Mouse (Mus musculus): ENCODE measurements at regions not wholly inside any gene's neighbourhood (a gene's known extent, or its start where the extent isn't known, plus 50 kb on each side); places are given as distances from the start of the nearest gene placed in this dataset.

DNA sequence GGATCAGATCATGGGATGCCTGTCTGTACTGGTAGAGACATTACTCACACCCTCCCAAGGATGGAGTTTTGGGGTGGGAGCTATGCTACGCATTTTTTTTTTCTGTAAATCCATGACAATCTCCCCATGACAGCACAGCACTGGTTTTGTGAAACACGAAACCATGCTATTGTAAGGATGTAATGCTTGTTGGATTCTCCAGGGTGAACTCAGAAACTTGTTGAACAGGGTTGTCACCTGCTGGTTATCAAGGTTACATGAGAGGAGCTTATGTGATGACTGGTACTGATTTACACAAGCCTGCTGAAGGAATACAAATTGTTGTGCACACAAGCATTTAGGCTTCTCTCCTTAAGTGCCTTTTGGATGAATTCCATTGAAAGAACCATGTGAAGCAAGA lies 263.3 kb downstream of the Wdr11 start:
- 65% methylated on average over 2 of the region's 2 CpGs for WGBS
- ATAC-seq (ENCODE audit: low FRiP score) (no peak), DNase-seq (ENCODE audit: low spot score) (no peak)
- Histone ChIP-seq H3K27ac (ENCODE audit: low read depth, low read length) (no peak overlapping the region), H3K4me1 (replicated peaks; ENCODE audit: control insufficient read depth, insufficient read depth, low read length) (no peaks in the 10 kb centered on the region), H3K4me2 (replicated peaks; ENCODE audit: low read depth, low read length) (no peak overlapping the region), H3K27me3 (ENCODE audit: control insufficient read depth, insufficient read depth, low read length) (no peaks in the 10 kb centered on the region), H3K9me3 (ENCODE audit: control insufficient read depth, low read length) (no peaks in the 10 kb centered on the region), H3K36me3 (ENCODE audit: control insufficient read depth, insufficient read depth, low read length) (no peaks in the 10 kb centered on the region), H3K4me3 (ENCODE audit: low read depth, low read length) (no peak overlapping the region), H3K9ac (ENCODE audit: low read depth, low read length) (no peak overlapping the region)

DNA sequence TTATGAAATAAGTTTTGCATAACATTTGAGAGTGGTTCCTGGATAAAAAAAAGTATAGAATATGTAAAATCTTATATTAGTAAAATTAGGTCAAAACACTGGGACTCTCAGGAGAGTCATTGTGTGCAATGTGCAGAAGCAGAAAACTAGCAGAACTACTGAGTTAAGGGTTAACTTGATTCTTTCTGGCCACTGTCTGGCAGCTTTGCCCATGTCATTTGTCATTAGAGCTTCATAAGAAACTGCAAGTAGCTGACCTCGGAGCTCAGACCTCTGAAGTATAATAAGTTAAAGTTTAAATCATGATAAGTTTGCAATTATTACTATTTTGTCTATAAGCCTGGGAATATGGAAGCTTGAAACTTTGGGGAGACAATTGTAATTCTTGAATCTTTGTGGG lies 271.3 kb downstream of the Wdr11 start:
- ATAC-seq (ENCODE audit: low FRiP score): no peak
- H3K4me1 ChIP-seq (replicated peaks; ENCODE audit: control insufficient read depth, insufficient read depth, low read length): no peaks in the 10 kb centered on the region
- WGBS: 37% methylated on average over 1 of the region's 1 CpGs
- no peaks in the 10 kb centered on the region for H3K27me3 ChIP-seq (ENCODE audit: control insufficient read depth, insufficient read depth, low read length)
- H3K4me3 ChIP-seq (ENCODE audit: low read depth, low read length): no peak overlapping the region
- no peak overlapping the region for H3K9ac ChIP-seq (ENCODE audit: low read depth, low read length)
- no peak overlapping the region for H3K27ac ChIP-seq (ENCODE audit: low read depth, low read length)
- no peak overlapping the region for H3K4me2 ChIP-seq (replicated peaks; ENCODE audit: low read depth, low read length)
- no peaks in the 10 kb centered on the region for H3K9me3 ChIP-seq (ENCODE audit: control insufficient read depth, low read length)
- no peak for DNase-seq (ENCODE audit: low spot score)
- no peaks in the 10 kb centered on the region for H3K36me3 ChIP-seq (ENCODE audit: control insufficient read depth, insufficient read depth, low read length)

DNA sequence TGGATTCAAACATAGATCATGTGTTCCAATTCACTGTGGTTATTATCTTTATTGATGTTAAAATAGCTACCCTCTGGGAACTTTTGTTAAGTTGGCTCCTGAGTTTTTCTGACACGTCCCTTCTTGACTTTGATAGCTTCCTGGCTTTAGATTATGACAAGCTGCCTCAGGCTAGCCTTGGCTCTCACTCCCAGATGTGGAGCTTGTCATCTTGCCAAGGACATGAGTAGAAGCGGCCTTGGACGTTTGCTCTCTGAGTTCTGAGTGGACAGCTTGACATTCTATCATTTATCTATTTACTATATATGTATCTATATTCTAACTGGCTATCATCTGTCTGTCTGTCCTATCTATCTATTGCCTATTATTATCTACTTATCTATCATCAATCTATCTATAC lies 273.9 kb downstream of the Wdr11 start:
- H3K27ac ChIP-seq (ENCODE audit: low read depth, low read length): no peak overlapping the region
- no peak overlapping the region for H3K4me2 ChIP-seq (replicated peaks; ENCODE audit: low read depth, low read length)
- WGBS: 72% methylated on average over 3 of the region's 3 CpGs
- DNase-seq (ENCODE audit: low spot score): no peak
- no peaks in the 10 kb centered on the region for H3K36me3 ChIP-seq (ENCODE audit: control insufficient read depth, insufficient read depth, low read length)
- no peaks in the 10 kb centered on the region for H3K27me3 ChIP-seq (ENCODE audit: control insufficient read depth, insufficient read depth, low read length)
- no peaks in the 10 kb centered on the region for H3K4me1 ChIP-seq (replicated peaks; ENCODE audit: control insufficient read depth, insufficient read depth, low read length)
- no peak for ATAC-seq (ENCODE audit: low FRiP score)
- no peak overlapping the region for H3K4me3 ChIP-seq (ENCODE audit: low read depth, low read length)
- no peak overlapping the region for H3K9ac ChIP-seq (ENCODE audit: low read depth, low read length)
- H3K9me3 ChIP-seq (ENCODE audit: control insufficient read depth, low read length): no peaks in the 10 kb centered on the region

DNA sequence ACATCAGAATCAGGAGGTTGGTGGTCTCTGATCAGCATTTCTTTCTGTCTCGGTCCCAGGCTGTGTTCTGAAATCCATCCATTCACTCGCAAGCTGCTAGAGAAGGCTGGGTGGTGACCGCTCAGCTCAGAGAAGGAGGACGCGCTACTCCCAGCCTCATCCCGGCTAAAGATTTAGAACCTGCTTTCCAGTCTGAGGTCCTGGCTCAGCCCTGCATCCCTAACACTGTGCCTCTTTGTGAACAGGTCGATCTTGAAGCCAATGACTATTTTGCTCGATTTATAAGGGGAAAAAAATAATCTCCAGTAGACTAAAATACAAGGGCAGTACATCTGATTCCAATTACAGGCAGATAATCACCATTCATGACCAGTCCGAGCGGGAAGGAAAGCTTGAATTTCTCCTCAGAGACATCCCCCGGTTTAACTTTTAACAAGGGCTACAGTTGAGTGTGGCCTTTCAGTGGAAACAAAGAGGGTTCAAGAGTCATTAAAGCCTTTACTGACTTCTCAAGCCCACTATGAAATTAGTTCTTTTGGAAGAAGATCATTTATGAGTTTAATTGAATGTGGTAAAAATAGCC lies 280.6 kb downstream of the Wdr11 start:
- no peak overlapping the region for H3K9ac ChIP-seq (ENCODE audit: low read depth, low read length)
- H3K4me3 ChIP-seq (ENCODE audit: low read depth, low read length): no peak overlapping the region
- 71% methylated on average over 11 of the region's 11 CpGs for WGBS
- no peak for ATAC-seq (ENCODE audit: low FRiP score)
- no peak overlapping the region for H3K27ac ChIP-seq (ENCODE audit: low read depth, low read length)
- H3K36me3 ChIP-seq (ENCODE audit: control insufficient read depth, insufficient read depth, low read length): no peaks in the 10 kb centered on the region
- DNase-seq (ENCODE audit: low spot score): no peak
- no peak overlapping the region for H3K4me2 ChIP-seq (replicated peaks; ENCODE audit: low read depth, low read length)
- no peaks in the 10 kb centered on the region for H3K9me3 ChIP-seq (ENCODE audit: control insufficient read depth, low read length)
- H3K4me1 ChIP-seq (replicated peaks; ENCODE audit: control insufficient read depth, insufficient read depth, low read length): no peaks in the 10 kb centered on the region
- no peaks in the 10 kb centered on the region for H3K27me3 ChIP-seq (ENCODE audit: control insufficient read depth, insufficient read depth, low read length)

DNA sequence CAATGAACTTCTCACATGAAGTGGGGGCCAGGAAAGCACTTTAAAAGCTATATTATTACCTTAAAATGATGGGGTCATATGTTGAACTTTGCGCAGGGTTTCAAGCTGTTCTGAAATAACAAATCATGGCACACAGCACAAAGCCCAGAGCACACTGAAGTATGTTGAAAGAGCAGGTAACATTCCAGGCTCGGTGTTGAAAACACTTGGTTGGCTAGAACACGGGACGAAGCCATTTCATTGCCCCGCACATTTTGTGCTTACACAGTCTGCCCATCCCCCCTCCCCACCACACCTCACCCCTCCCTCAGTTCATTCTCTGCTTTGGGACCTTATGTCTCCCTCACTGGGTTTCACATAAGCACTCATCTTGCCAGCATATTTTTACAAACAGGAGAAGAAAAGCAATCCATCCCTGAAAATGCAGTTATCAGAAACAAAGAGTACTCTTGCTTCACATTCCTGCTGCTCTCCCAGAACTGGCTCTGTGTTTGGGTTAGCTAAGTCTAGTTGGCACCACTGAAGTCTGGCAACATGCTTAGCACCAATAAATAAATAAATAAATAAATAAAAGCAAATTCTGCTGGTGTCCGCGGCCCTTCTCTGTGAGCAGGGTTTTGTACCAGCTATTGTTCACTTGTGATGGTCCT lies 284.7 kb downstream of the Wdr11 start:
- Histone ChIP-seq H3K9ac (ENCODE audit: low read depth, low read length) (no peak overlapping the region), H3K27ac (ENCODE audit: low read depth, low read length) (no peak overlapping the region), H3K4me3 (ENCODE audit: low read depth, low read length) (no peak overlapping the region), H3K4me2 (replicated peaks; ENCODE audit: low read depth, low read length) (no peak overlapping the region), H3K9me3 (ENCODE audit: control insufficient read depth, low read length) (no peaks in the 10 kb centered on the region), H3K36me3 (ENCODE audit: control insufficient read depth, insufficient read depth, low read length) (no peaks in the 10 kb centered on the region), H3K4me1 (replicated peaks; ENCODE audit: control insufficient read depth, insufficient read depth, low read length) (no peaks in the 10 kb centered on the region), H3K27me3 (ENCODE audit: control insufficient read depth, insufficient read depth, low read length) (no peaks in the 10 kb centered on the region)
- no peak for ATAC-seq (ENCODE audit: low FRiP score)
- DNase-seq (ENCODE audit: low spot score): no peak
- WGBS: 85% methylated on average over 7 of the region's 7 CpGs

DNA sequence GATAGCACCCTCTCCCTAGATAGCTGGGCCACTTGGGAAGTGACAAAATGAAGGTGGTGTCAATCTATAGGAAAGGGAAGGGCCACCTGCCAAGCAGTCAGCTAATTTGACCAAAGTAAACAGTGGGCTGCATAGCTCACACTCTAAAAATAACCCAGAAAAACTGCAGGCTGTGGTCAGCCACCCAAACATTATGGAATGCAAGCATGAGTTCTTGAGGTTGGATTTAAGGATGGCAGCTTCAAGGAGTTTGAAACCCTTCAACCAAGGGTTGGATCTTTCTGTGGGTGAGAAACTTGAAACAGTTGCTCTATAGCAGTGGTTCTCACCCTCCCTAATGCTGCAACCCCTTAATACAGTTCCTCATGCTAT lies 285.2 kb downstream of the Wdr11 start:
- DNase-seq (ENCODE audit: low spot score) (no peak), ATAC-seq (ENCODE audit: low FRiP score) (no peak)
- H3K27ac ChIP-seq (ENCODE audit: low read depth, low read length): no peak overlapping the region
- H3K4me1 ChIP-seq (replicated peaks; ENCODE audit: control insufficient read depth, insufficient read depth, low read length): no peaks in the 10 kb centered on the region
- no peaks in the 10 kb centered on the region for H3K36me3 ChIP-seq (ENCODE audit: control insufficient read depth, insufficient read depth, low read length)
- no peaks in the 10 kb centered on the region for H3K27me3 ChIP-seq (ENCODE audit: control insufficient read depth, insufficient read depth, low read length)
- H3K4me2 ChIP-seq (replicated peaks; ENCODE audit: low read depth, low read length): no peak overlapping the region
- no peak overlapping the region for H3K9ac ChIP-seq (ENCODE audit: low read depth, low read length)
- no peak overlapping the region for H3K4me3 ChIP-seq (ENCODE audit: low read depth, low read length)
- H3K9me3 ChIP-seq (ENCODE audit: control insufficient read depth, low read length): no peaks in the 10 kb centered on the region

DNA sequence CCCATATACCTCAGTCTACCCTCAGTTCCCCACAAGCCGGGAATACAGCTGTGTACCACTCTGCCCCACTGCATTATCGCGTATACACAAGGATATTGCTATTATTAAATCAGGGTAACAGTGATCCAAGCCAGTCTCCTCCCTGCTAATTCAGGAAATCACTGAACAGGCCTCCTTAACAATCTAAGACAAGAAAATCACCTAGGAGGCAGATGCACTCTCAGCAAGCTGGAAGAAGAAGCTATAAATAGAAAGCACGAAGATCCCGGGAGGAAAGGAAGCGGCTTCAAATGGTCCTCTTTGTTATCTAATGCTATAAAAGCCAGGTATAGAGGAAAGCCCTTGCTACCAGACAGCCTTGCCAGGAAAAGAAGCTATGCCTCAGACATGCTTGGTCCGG lies 304.6 kb downstream of the Wdr11 start:
- H3K27me3 ChIP-seq (ENCODE audit: control insufficient read depth, insufficient read depth, low read length): no peaks in the 10 kb centered on the region
- no peaks in the 10 kb centered on the region for H3K4me1 ChIP-seq (replicated peaks; ENCODE audit: control insufficient read depth, insufficient read depth, low read length)
- DNase-seq (ENCODE audit: low spot score) (no peak), ATAC-seq (ENCODE audit: low FRiP score) (no peak)
- H3K9me3 ChIP-seq (ENCODE audit: control insufficient read depth, low read length): no peaks in the 10 kb centered on the region
- no peak overlapping the region for H3K4me2 ChIP-seq (replicated peaks; ENCODE audit: low read depth, low read length)
- H3K36me3 ChIP-seq (ENCODE audit: control insufficient read depth, insufficient read depth, low read length): no peaks in the 10 kb centered on the region
- H3K27ac ChIP-seq (ENCODE audit: low read depth, low read length): no peak overlapping the region
- no peak overlapping the region for H3K4me3 ChIP-seq (ENCODE audit: low read depth, low read length)
- WGBS: 88% methylated on average over 7 of the region's 7 CpGs
- H3K9ac ChIP-seq (ENCODE audit: low read depth, low read length): no peak overlapping the region

DNA sequence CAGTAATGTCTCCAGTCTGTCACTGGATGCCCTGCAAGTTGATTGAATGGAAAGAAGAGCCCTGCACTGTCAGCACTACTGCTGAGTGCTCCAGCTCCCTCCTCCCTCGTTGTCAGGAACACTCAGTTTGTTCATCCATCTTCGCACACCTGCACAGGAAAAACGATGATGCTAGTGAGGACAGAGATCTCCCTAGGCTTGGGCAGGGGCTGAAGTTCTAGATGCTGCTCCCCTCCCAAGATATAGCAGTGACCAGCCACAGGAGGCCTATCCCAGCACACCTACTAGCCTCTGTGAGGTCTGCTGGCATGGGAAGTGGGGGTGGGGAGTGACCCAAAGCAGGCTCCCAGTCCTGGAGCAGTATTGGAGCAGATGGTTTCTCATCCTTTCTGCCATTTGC lies 305.8 kb downstream of the Wdr11 start:
- H3K4me1 ChIP-seq (replicated peaks; ENCODE audit: control insufficient read depth, insufficient read depth, low read length): no peaks in the 10 kb centered on the region
- 83% methylated on average over 3 of the region's 3 CpGs for WGBS
- no peak overlapping the region for H3K27ac ChIP-seq (ENCODE audit: low read depth, low read length)
- DNase-seq (ENCODE audit: low spot score): no peak
- H3K9ac ChIP-seq (ENCODE audit: low read depth, low read length): no peak overlapping the region
- no peaks in the 10 kb centered on the region for H3K9me3 ChIP-seq (ENCODE audit: control insufficient read depth, low read length)
- no peaks in the 10 kb centered on the region for H3K36me3 ChIP-seq (ENCODE audit: control insufficient read depth, insufficient read depth, low read length)
- H3K27me3 ChIP-seq (ENCODE audit: control insufficient read depth, insufficient read depth, low read length): no peaks in the 10 kb centered on the region
- H3K4me2 ChIP-seq (replicated peaks; ENCODE audit: low read depth, low read length): no peak overlapping the region
- no peak overlapping the region for H3K4me3 ChIP-seq (ENCODE audit: low read depth, low read length)
- ATAC-seq (ENCODE audit: low FRiP score): no peak

DNA sequence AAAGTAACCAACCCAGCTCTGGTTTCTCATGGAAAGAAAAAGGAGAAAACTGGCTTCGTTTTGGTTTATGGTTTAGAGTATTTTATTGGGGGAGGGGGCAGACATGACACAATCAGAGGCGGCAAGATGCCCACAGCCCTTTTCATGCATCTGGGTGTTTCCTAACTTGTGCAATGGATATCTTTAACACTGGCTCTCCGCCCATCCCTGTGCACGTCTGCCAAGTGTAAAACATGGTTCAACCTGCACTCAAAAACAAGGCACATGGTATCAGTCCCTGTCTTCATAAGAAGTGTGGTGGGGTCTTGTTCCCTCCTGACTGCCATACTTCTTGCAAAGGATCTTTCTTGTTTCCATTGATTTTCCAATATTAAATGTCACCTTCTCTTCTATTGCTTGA lies 310.6 kb downstream of the Wdr11 start:
- Histone ChIP-seq H3K4me1 (replicated peaks; ENCODE audit: control insufficient read depth, insufficient read depth, low read length) (no peaks in the 10 kb centered on the region), H3K36me3 (ENCODE audit: control insufficient read depth, insufficient read depth, low read length) (no peaks in the 10 kb centered on the region), H3K27me3 (ENCODE audit: control insufficient read depth, insufficient read depth, low read length) (no peaks in the 10 kb centered on the region), H3K9ac (ENCODE audit: low read depth, low read length) (no peak overlapping the region), H3K27ac (ENCODE audit: low read depth, low read length) (no peak overlapping the region), H3K9me3 (ENCODE audit: control insufficient read depth, low read length) (no peaks in the 10 kb centered on the region), H3K4me3 (ENCODE audit: low read depth, low read length) (no peak overlapping the region), H3K4me2 (replicated peaks; ENCODE audit: low read depth, low read length) (no peak overlapping the region)
- ATAC-seq (ENCODE audit: low FRiP score): no peak
- WGBS: 89% methylated on average over 4 of the region's 4 CpGs
- no peak for DNase-seq (ENCODE audit: low spot score)
